Mouse (Mus musculus) heart, postnatal 0 days (tissue): ENCODE results near the gene Gm1113. TPM values are rescaled to one million over a fixed set of nuclear protein-coding genes. Genes with fewer than 3 reads are reported as not detected.
A peak's percentile ranks its signal among the peaks of the same experiment; 100 is the strongest.

Source experiments
- ATAC-seq: fragments of 200-750 bp; cut with Nextera tagmentation; 2 replicates; pipeline ENCODE4 v1.8.0; 2017; ENCODE audit warnings: low read depth, moderate number of reproducible peaks, moderate library complexity; ENCODE audit not compliant: insufficient read depth
- DNase-seq: peaks from one replicate; pipeline ENCODE4 v3.0.0-alpha.2; 2016; ENCODE audit warnings: low spot score
- H3K27ac ChIP-seq: fragments of 300-500 bp; sonication (generic); 2 replicates; pipeline ENCODE4 v1.5.1; 2014; ENCODE audit warnings: low read depth, mild to moderate bottlenecking
- H3K27me3 ChIP-seq: fragments of 300-500 bp; sonication (generic); 2 replicates; pipeline ENCODE4 v1.6.1; 2014; ENCODE audit warnings: low read length, mixed read lengths; ENCODE audit not compliant: control insufficient read depth, insufficient read depth
- H3K36me3 ChIP-seq: fragments of 300-500 bp; sonication (generic); replicated peaks from 2 replicates; pipeline ENCODE4 v1.6.1; 2014; ENCODE audit warnings: low read length, mixed read lengths; ENCODE audit not compliant: control insufficient read depth, insufficient read depth
- H3K4me1 ChIP-seq: fragments of 300-500 bp; sonication (generic); 2 replicates; pipeline ENCODE4 v1.6.1; 2014; ENCODE audit warnings: antibody characterized with exemption; ENCODE audit not compliant: control insufficient read depth, insufficient read depth
- H3K4me2 ChIP-seq: fragments of 300-500 bp; sonication (generic); 2 replicates; pipeline ENCODE4 v1.6.1; 2014; ENCODE audit warnings: low read depth, mild to moderate bottlenecking, low read length, moderate library complexity
- H3K4me3 ChIP-seq: fragments of 300-500 bp; sonication (generic); 2 replicates; pipeline ENCODE4 v1.5.1; 2014; ENCODE audit warnings: low read depth, low read length
- H3K9ac ChIP-seq: fragments of 300-500 bp; sonication (generic); replicated peaks from 2 replicates; pipeline ENCODE4 v1.6.1; 2014; ENCODE audit warnings: low read depth, low read length, mixed read lengths
- H3K9me3 ChIP-seq: fragments of 300-500 bp; sonication (generic); replicated peaks from 2 replicates; pipeline ENCODE4 v1.6.1; 2016; ENCODE audit warnings: low read length; ENCODE audit not compliant: control insufficient read depth
- CTCF ChIP-seq: IDR thresholded peaks from 2 replicates; pipeline ENCODE4 v1.5.1; 2016; ENCODE audit warnings: antibody characterized with exemption, control low read depth, low read depth
- EP300 ChIP-seq: IDR thresholded peaks from 2 replicates; pipeline ENCODE4 v1.6.1; 2016; ENCODE audit warnings: antibody characterized with exemption, low read depth
- WGBS: fragments of 180-500 bp; shearing (Covaris S2); extraction: QIAGEN DNeasy Blood & Tissue Kit; methylation state at CpG from one replicate; pipeline ENCODE4 v1.1.7; 2014; 5-methylcytosine and 5-hydroxymethylcytosine counted together
- polyA plus RNA-seq: library from polyadenylated mRNA; unstranded; fragments of >200 nt; fragmentation: Nextera tagmentation; extraction: Ambion mirVana; gene quantifications from 2 replicates; pipeline ENCODE4 v1.2.1, GENCODE M21; 2015
- total RNA-seq: library from RNA; depleted of rRNA; stranded (reverse); fragments of >200 nt; gene quantifications from 2 replicates; pipeline ENCODE4 v1.2.3, GENCODE M21; 2014; ENCODE audit warnings: low replicate concordance

Gene Gm1113
- total and polyA plus RNA-seq, 2 experiments from 2014 or later, result not detected

GRCm38 (mm10) chr9:35516711-35517110 is 1.4 kb downstream of the Gm1113 start:
- no peak overlapping the region for H3K4me2 ChIP-seq
- H3K9me3 ChIP-seq, result no peaks in the 10 kb centered on the region
- H3K27ac ChIP-seq, result no peak overlapping the region
- H3K4me1 ChIP-seq, result no peaks in the 10 kb centered on the region
- H3K4me3 ChIP-seq, result no peak overlapping the region
- ATAC-seq (no peak), DNase-seq (no peak)
- no peaks in the 10 kb centered on the region for H3K27me3 ChIP-seq
- H3K36me3 ChIP-seq, result no peaks in the 10 kb centered on the region
- no peak overlapping the region for H3K9ac ChIP-seq
- WGBS, result 86% methylated on average over 16 of the region's 16 CpGs
- TF ChIP-seq CTCF (no peak), EP300 (no peak)

- no peak overlapping the region for H3K4me2 ChIP-seq
- TF ChIP-seq CTCF (no peak), EP300 (no peak)
- WGBS, result 69% methylated on average over 5 of the region's 5 CpGs
- H3K27ac ChIP-seq, result no peak overlapping the region
- H3K4me1 ChIP-seq, result no peaks in the 10 kb centered on the region
- H3K27me3 ChIP-seq, result no peaks in the 10 kb centered on the region
- ATAC-seq (no peak), DNase-seq (no peak)
- H3K9ac ChIP-seq, result no peak overlapping the region
- H3K9me3 ChIP-seq, result no peaks in the 10 kb centered on the region
- no peaks in the 10 kb centered on the region for H3K36me3 ChIP-seq
- no peak overlapping the region for H3K4me3 ChIP-seq
Observed at GRCm38 (mm10) chr9:35516182-35516581, 1.9 kb downstream of the Gm1113 start.

GRCm38 (mm10) chr9:35513900-35514299 is 4.2 kb downstream of the Gm1113 start:
- ATAC-seq, result no peak
- TF ChIP-seq CTCF (no peak), EP300 (no peak)
- H3K9ac ChIP-seq, result no peak overlapping the region
- H3K4me3 ChIP-seq, result no peak overlapping the region
- H3K27ac ChIP-seq, result no peak overlapping the region
- no peaks in the 10 kb centered on the region for H3K27me3 ChIP-seq
- H3K9me3 ChIP-seq, result no peaks in the 10 kb centered on the region
- no peaks in the 10 kb centered on the region for H3K36me3 ChIP-seq
- H3K4me1 ChIP-seq, result peaks cover 2% of the 10 kb centered on the region; the same call in 1 of the 2 replicates
- DNase-seq, result no peak
- WGBS, result 78% methylated on average over 4 of the region's 4 CpGs
- H3K4me2 ChIP-seq, result no peak overlapping the region

- no peak for TF ChIP-seq CTCF
- no peaks in the 10 kb centered on the region; the same call in 1 of the 2 replicates for H3K36me3 ChIP-seq
- peak overlapping the region; percentile 87 for H3K27ac ChIP-seq
- H3K4me1 ChIP-seq, result peaks cover 23% of the 10 kb centered on the region; the same call in 1 of the 2 replicates
- H3K27me3 ChIP-seq, result no peaks in the 10 kb centered on the region
- H3K4me2 ChIP-seq, result peak overlapping the region; percentile 39
- no peak overlapping the region for H3K9ac ChIP-seq
- no peaks in the 10 kb centered on the region for H3K9me3 ChIP-seq
- 16% methylated on average over 8 of the region's 8 CpGs for WGBS
- ATAC-seq (peak; percentile 93), DNase-seq (peak; percentile 84)
- H3K4me3 ChIP-seq, result no peak overlapping the region
Observed at GRCm38 (mm10) chr9:35508234-35508633, 9.8 kb downstream of the Gm1113 start.

- H3K4me2 ChIP-seq, result no peak overlapping the region
- no peaks in the 10 kb centered on the region for H3K27me3 ChIP-seq
- WGBS, result 92% methylated on average over 10 of the region's 10 CpGs
- ATAC-seq (no peak), DNase-seq (no peak)
- H3K9me3 ChIP-seq, result no peaks in the 10 kb centered on the region
- no peak overlapping the region for H3K4me3 ChIP-seq
- peaks cover 12% of the 10 kb centered on the region for H3K36me3 ChIP-seq
- H3K4me1 ChIP-seq, result peaks cover 6% of the 10 kb centered on the region; the same call in 1 of the 2 replicates
- TF ChIP-seq CTCF, result no peak
- TF ChIP-seq EP300, result no peak
- no peak overlapping the region for H3K9ac ChIP-seq
- H3K27ac ChIP-seq, result no peak overlapping the region
Observed at GRCm38 (mm10) chr9:35502361-35503000, 15.6 kb downstream of the Gm1113 start.

- H3K4me3 ChIP-seq, result no peak overlapping the region
- TF ChIP-seq CTCF (no peak), EP300 (no peak)
- no peaks in the 10 kb centered on the region for H3K9me3 ChIP-seq
- no peak overlapping the region for H3K9ac ChIP-seq
- H3K27ac ChIP-seq, result no peak overlapping the region
- DNase-seq (no peak), ATAC-seq (no peak)
- H3K4me2 ChIP-seq, result no peak overlapping the region
- H3K4me1 ChIP-seq, result no peaks in the 10 kb centered on the region
- H3K36me3 ChIP-seq, result peaks cover 16% of the 10 kb centered on the region
- no peaks in the 10 kb centered on the region for H3K27me3 ChIP-seq
- WGBS, result 86% methylated on average over 6 of the region's 6 CpGs
Observed at GRCm38 (mm10) chr9:35499946-35500345, 18.1 kb downstream of the Gm1113 start.
